Mouse (Mus musculus) cerebellum, postnatal 10 days (tissue): ENCODE results near the gene Polr2b.

Experiments
- DNase-seq, 2 experiments: peaks; one replicate each; pipeline ENCODE4 v3.0.0; 2021; ENCODE audit warnings: mixed read lengths in 2 of 2

The Polr2b gene

GRCm38 (mm10) chr5:77299486-77299885 is 10.5 kb upstream of the Polr2b start:
- no peak for DNase-seq

GRCm38 (mm10) chr5:77301296-77301903 is 8.5 kb upstream of the Polr2b start:
- no peak for DNase-seq

- DNase-seq = no peak
These were observed 2.0 kb upstream of the Polr2b start for GRCm38 (mm10) chr5:77307821-77308553.

- peak in 1 of 2 experiments; percentile 66 for DNase-seq
These were observed 668 bp upstream of the Polr2b start for GRCm38 (mm10) chr5:77309051-77309906.

DNA sequence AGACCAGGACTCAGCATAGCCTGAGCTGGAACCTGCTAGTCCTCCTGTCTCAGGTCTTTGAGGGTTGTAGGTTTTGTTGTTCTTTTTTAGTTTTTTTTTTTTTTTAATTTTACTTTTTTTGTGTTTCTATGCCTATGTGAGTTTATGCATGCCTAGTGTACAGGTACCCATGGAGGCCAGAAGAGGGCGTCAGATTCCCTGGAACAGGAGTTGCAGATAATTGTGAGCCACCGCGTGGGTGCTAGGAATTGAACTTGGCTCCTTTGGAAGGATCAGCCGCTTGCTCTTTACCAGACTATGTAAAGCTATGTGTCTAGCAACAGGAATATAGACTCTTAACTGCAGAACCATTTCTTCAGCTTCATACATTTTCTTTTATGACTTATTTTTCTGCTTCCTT is 4.3 kb downstream of the Polr2b start:
- no peak for DNase-seq

DNA sequence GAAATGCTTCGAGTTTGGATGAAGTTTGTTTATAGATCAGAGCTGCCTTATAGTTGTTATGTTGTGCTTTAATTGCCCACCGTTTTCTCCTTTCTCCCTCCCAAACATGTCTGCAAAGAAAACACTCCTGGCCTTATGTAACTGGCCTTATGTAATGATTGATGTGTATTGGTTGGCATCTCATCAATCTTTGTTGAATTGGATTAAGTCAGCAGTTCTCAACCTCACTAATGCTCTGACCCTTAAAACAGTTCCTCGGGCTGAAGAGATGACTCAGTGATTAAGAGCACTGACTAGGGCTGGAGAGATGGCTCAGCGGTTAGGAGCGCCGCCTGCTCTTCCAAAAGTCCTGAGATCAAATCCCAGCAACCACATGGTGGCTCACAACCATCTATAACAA is 5.0 kb downstream of the Polr2b start:
- no peak for DNase-seq

- DNase-seq = no peak
These were observed 15.0 kb downstream of the Polr2b start for GRCm38 (mm10) chr5:77324936-77325335.

GRCm38 (mm10) chr5:77330154-77330553 is 20.2 kb downstream of the Polr2b start:
- no peak for DNase-seq

GRCm38 (mm10) chr5:77340033-77340432 is 30.1 kb downstream of the Polr2b start:
- DNase-seq = no peak

DNA sequence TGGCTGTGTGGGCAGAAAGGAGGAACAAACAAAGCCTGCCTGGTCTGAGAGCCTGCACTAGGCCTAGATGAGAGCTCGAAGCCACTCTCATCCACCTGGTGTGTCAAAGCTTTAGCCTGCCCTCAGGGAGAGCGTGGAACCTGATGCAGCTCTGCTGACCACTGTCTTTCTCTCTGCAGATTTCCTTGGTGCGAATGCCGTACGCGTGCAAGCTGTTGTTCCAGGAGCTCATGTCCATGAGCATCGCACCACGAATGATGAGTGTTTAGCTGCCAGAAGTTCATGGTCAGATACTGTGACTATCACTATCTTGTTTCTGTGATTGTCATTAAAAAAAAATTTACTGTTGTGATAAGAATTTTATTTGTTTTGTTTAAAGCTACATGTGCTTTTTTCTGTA is 39.0 kb downstream of the Polr2b start:
- no peak for DNase-seq

DNA sequence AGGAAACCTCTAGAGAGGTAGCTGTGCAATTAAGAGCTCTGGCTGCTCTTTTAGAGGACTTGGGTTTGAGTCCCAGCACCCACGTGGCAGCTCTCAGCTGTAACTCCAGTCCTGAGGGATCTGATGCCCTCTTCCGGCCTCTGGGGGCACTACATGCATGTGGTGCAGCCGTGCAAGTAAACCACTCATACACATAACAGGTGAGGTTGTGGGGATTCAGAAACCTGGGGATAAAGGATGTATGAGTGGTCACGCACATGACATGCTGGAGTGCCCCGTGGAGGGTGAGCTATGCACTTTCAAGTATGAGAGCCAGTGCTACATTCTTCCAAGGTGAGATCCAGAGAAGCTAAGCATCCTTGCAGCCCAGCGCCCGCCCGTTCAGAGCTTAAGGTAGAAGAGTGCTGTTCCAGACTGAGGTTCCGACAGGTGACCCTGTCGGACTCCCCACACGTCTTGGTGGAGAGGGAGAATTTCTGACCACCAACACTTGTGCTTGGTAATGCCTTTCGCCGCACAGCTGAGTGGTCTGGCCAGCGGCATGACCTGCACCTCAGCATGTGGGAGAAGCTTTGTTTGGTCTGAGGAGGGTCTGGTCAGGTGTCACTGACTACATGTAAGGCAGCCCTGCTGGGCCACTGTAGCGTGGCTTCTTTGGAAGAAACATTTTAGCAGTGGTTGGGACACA is 40.2 kb downstream of the Polr2b start:
- DNase-seq = no peak

DNA sequence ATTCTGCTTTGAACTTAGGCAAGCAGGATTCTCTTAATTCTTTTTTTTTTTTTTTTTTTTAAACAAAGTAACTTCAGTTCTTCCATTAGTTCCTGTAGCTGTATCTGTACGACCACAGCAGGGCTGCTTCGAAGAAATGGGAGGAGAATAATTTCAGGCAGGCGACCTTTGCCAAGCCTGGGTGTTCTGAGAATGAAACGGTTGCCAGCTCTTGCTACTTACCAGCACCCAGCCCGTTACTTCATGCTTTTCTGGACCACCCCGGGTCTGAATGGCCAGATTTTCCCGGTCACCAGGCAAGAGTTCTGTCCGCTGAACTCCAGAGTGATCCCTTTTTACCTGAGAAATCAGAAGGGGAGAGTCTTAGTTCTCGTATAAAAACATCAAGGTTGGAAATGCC is 41.7 kb downstream of the Polr2b start:
- DNase-seq = no peak

GRCm38 (mm10) chr5:77354361-77354787 is 44.4 kb downstream of the Polr2b start:
- peak; percentile 92 to 94 for DNase-seq

DNA sequence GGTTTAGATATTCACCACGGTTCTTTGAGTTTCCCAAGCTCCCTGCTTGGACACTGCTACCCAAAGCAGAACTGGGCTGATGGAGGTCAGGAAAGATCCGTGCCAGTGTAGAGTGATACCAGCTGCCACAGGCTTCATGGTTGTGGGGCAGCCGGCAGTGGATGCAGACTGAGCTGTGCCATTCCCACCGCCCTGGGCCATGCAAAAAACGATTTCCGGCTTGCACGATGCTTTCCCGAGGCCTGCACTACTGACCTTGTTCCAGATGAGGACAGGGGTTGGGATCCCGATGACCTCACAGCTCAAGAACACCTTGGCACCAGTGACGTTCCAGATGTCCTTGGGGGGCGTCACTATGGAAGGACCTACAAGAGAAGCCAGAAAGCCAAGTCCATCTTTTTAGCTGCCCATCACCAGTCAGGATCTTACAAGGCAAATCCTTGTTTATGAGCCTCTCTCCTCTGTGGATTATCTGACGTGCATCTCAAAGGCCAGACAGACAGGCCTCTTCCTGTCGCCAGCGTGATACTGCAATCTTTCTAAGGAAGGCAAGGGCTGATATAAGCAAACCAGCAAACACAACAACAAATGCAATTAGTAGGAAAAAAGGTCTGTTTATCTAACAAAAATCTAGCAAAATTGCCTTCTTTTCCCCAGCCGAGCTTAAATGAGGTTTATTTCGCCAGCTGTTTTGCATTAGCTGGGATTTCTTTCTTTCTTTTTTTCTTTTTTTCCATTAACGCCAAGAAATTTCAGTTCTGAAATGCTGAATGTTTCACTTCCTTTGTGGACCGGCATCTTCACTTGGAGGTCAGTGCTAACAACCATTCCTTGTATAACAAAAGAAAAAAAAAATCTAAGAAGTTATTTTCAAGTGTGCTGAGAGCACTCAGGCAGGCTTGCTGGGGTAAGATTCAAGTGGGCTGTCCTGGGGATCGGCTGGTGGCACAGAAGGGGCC is 45.6 kb downstream of the Polr2b start:
- no peak for DNase-seq

DNA sequence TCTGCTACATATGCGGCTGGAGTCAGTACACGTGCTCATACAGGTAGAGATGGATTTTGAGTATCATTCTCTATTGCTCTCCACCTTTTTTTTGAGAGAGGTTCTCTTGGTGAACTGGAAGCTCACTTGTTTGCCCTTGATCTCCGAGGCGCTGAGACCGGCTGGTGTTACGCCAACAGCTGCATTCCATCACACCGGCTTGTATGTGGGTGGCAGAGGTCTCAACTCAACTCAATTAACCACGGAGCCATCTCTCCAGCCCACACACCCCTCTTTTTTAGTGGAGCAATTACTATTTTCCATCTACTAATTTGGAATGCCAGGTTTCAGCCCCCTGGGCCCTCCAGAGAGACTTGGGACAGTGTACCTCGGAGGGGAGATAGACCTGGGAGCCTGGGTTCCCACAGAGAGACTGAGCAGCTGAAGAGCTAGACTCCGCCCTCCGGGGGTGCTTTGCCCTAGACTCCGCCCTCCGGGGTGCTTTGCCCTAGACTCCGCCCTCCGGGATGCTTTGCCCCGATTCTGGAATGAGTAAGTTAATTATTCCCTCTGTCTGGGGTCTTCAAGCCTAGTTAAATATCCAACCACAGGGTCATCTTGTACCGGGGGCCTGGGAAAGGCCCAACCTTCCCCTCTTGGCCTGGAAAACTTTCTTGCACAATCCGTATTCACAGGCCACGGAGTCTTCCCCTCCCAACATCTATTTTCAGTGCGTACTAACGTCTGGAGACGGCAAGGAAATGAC is 47.6 kb downstream of the Polr2b start:
- DNase-seq = peak; percentile 32 to 50

DNA sequence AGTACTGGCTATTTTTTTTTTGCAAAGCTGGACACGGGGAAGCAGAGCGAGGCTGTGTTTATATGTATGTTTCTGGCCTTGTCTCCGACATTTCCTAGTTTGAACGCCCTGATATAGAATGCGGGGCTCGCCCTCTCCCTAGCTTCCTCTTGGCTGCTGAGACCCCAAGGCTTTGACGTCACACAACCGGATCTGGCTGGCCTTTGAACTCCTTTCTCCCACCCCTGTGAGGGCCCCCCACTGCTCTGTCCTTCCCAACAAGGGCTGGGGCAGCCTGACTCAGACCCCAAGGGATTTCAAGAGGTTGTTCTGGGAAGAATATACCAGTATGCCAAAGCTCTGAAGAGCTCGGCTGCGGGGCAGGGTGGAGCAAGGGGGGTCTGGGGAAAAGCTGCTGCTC is 48.4 kb downstream of the Polr2b start:
- DNase-seq = peak; percentile 33 to 34

DNA sequence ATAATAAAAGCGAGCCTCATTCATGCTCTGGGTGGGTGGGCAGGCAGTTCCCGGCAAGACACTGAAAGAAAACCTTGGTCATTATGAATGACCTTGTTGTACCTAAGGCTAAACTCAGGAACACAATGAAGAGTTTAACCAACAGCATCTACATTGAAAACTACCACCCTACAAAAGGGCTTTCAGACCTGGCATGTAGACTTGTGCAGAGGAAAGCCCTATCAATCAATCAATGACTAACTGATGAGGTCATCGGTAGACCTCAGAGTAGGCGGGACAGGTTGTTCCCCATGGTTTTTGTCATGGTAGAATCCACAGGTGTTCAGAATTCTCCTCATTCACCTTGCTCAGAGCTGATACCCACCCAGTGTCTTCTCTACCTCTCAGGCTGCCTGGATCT is 50.0 kb downstream of the Polr2b start:
- DNase-seq = no peak

- DNase-seq = no peak
These were observed 51.1 kb downstream of the Polr2b start for GRCm38 (mm10) chr5:77361006-77361405.

DNA sequence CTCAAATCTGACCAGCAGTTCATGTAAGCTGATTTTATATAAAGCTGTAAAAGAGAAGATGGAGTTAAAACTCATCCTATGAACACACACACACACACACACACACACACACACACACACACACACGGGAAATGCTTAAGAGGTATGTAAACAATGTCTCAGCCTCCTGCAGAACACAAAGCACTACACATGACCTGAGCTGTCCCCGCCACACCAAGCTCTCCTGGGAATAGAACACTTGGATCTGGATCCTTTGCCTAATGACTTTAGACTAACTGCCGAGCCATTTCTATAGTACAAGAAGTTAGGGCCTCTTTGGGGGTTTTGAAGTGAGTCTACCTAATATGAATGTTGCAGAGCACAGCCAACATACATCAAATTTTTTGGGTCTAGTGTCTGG is 52.2 kb downstream of the Polr2b start:
- DNase-seq = no peak

- no peak for DNase-seq
These were observed 53.7 kb downstream of the Polr2b start for GRCm38 (mm10) chr5:77363650-77364049.

GRCm38 (mm10) chr5:77364443-77365038 is 54.6 kb downstream of the Polr2b start:
- DNase-seq = no peak
